Mouse (Mus musculus) embryonic facial prominence, embryonic 15.5 days (tissue): ENCODE measurements around the gene Mex3d. TPM values are rescaled to one million over a fixed set of nuclear protein-coding genes. Genes with fewer than 3 reads are reported as not detected.
A peak's percentile ranks its signal among the peaks of the same experiment; 100 is the strongest.

Experiments used
- ATAC-seq: fragments of 200-750 bp; cut with Nextera tagmentation; 2 replicates; pipeline ENCODE4 v1.8.0; 2017; ENCODE audit warnings: low read depth, moderate TSS enrichment; ENCODE audit not compliant: insufficient number of reproducible peaks, low FRiP score, low TSS enrichment
- H3K27ac ChIP-seq: fragments of 300-500 bp; sonication (generic); replicated peaks from 2 replicates; pipeline ENCODE4 v1.5.1; 2015; ENCODE audit warnings: mild to moderate bottlenecking, inconsistent platforms
- H3K27me3 ChIP-seq: fragments of 300-500 bp; sonication (generic); 2 replicates; pipeline ENCODE4 v1.6.1; 2015; ENCODE audit warnings: inconsistent platforms
- H3K36me3 ChIP-seq: fragments of 300-500 bp; sonication (generic); 2 replicates; pipeline ENCODE4 v1.6.1; 2015; ENCODE audit warnings: mild to moderate bottlenecking, inconsistent platforms
- H3K4me1 ChIP-seq: fragments of 300-500 bp; sonication (generic); 2 replicates; pipeline ENCODE4 v1.6.1; 2015; ENCODE audit warnings: inconsistent platforms
- H3K4me2 ChIP-seq: fragments of 300-500 bp; sonication (generic); replicated peaks from 2 replicates; pipeline ENCODE4 v1.6.1; 2015; ENCODE audit warnings: mild to moderate bottlenecking, inconsistent platforms
- H3K4me3 ChIP-seq: fragments of 300-500 bp; sonication (generic); replicated peaks from 2 replicates; pipeline ENCODE4 v1.5.1; 2015; ENCODE audit warnings: mild to moderate bottlenecking, inconsistent platforms
- H3K9ac ChIP-seq: fragments of 300-500 bp; sonication (generic); 2 replicates; pipeline ENCODE4 v1.6.1; 2015; ENCODE audit warnings: inconsistent platforms
- H3K9me3 ChIP-seq: fragments of 300-500 bp; sonication (generic); replicated peaks from 2 replicates; pipeline ENCODE4 v1.6.1; 2016; ENCODE audit warnings: inconsistent platforms
- WGBS: fragments of 180-500 bp; shearing (Covaris S2); methylation state at CpG from one replicate; pipeline ENCODE4 v1.1.7; 2015; 5-methylcytosine and 5-hydroxymethylcytosine counted together
- polyA plus RNA-seq: library from polyadenylated mRNA; unstranded; fragments of >200 nt; fragmentation: Nextera tagmentation; extraction: Ambion mirVana; gene quantifications from 2 replicates; pipeline ENCODE4 v1.2.1, GENCODE M21; 2015

Mex3d gene
- polyA plus RNA-seq, 1 experiment from 2014 or later: 7.2 TPM

- Histone ChIP-seq H3K4me1 (peaks cover 23% of the 10 kb centered on the region), H3K27ac (no peak overlapping the region), H3K27me3 (no peaks in the 10 kb centered on the region), H3K4me3 (no peak overlapping the region), H3K36me3 (peaks cover 59% of the 10 kb centered on the region), H3K9me3 (0 out of 2 replicates have a peak, but pooled peaks cover 5% of the 10 kb centered on the region), H3K4me2 (no peak overlapping the region), H3K9ac (no peak overlapping the region)
- 80% methylated on average over 8 of the region's 8 CpGs for WGBS
- ATAC-seq: no peak
Observed at GRCm38 (mm10) chr10:80429800-80430199, 42.3 kb upstream of the Mex3d start.

- no peak overlapping the region for H3K4me2 ChIP-seq
- no peak overlapping the region for H3K27ac ChIP-seq
- no peaks in the 10 kb centered on the region for H3K27me3 ChIP-seq
- H3K9me3 ChIP-seq: 0 out of 2 replicates have a peak, but pooled peaks cover 5% of the 10 kb centered on the region
- H3K4me1 ChIP-seq: peaks cover 17% of the 10 kb centered on the region; the same call in 1 of the 2 replicates
- H3K4me3 ChIP-seq: no peak overlapping the region
- H3K36me3 ChIP-seq: peaks cover 94% of the 10 kb centered on the region
- WGBS: 93% methylated on average over 3 of the region's 3 CpGs
- ATAC-seq: no peak
- H3K9ac ChIP-seq: no peak overlapping the region
Observed at GRCm38 (mm10) chr10:80425041-80425440, 37.6 kb upstream of the Mex3d start.

GRCm38 (mm10) chr10:80423562-80423961 is 36.1 kb upstream of the Mex3d start:
- Histone ChIP-seq H3K36me3 (peaks cover 94% of the 10 kb centered on the region), H3K27me3 (no peaks in the 10 kb centered on the region), H3K9ac (no peak overlapping the region), H3K27ac (no peak overlapping the region), H3K9me3 (0 out of 2 replicates have a peak, but pooled peaks cover 5% of the 10 kb centered on the region), H3K4me1 (peaks cover 25% of the 10 kb centered on the region), H3K4me3 (no peak overlapping the region), H3K4me2 (no peak overlapping the region)
- no peak for ATAC-seq
- 49% methylated on average over 4 of the region's 4 CpGs for WGBS

- H3K4me2 ChIP-seq: no peak overlapping the region
- no peak overlapping the region for H3K9ac ChIP-seq
- no peaks in the 10 kb centered on the region for H3K27me3 ChIP-seq
- peaks cover 94% of the 10 kb centered on the region for H3K36me3 ChIP-seq
- no peak overlapping the region for H3K4me3 ChIP-seq
- ATAC-seq: no peak
- H3K27ac ChIP-seq: no peak overlapping the region
- H3K4me1 ChIP-seq: peaks cover 31% of the 10 kb centered on the region
- H3K9me3 ChIP-seq: 0 out of 2 replicates have a peak, but pooled peaks cover 5% of the 10 kb centered on the region
- 88% methylated on average over 9 of the region's 9 CpGs for WGBS
Observed at GRCm38 (mm10) chr10:80421651-80422472, 34.4 kb upstream of the Mex3d start.

- no peak for ATAC-seq
- WGBS: 93% methylated on average over 8 of the region's 8 CpGs
Observed at GRCm38 (mm10) chr10:80421208-80421607, 33.7 kb upstream of the Mex3d start.

GRCm38 (mm10) chr10:80420729-80421128 is 33.3 kb upstream of the Mex3d start:
- ATAC-seq: no peak
- no peak overlapping the region for H3K9ac ChIP-seq
- peaks cover 94% of the 10 kb centered on the region for H3K36me3 ChIP-seq

More at GRCm38 (mm10) chr10:80421208-80421607, 33.7 kb upstream of the Mex3d start:
- Histone ChIP-seq H3K36me3 (peaks cover 94% of the 10 kb centered on the region), H3K9ac (no peak overlapping the region), H3K4me2 (no peak overlapping the region), H3K4me3 (no peak overlapping the region), H3K27me3 (no peaks in the 10 kb centered on the region), H3K9me3 (0 out of 2 replicates have a peak, but pooled peaks cover 5% of the 10 kb centered on the region), H3K4me1 (peaks cover 31% of the 10 kb centered on the region), H3K27ac (no peak overlapping the region)

GRCm38 (mm10) chr10:80419419-80419818 is 32.0 kb upstream of the Mex3d start:
- Histone ChIP-seq H3K4me3 (no peak overlapping the region), H3K36me3 (peaks cover 94% of the 10 kb centered on the region), H3K9ac (no peak overlapping the region), H3K4me2 (no peak overlapping the region), H3K9me3 (no peaks in the 10 kb centered on the region), H3K27me3 (no peaks in the 10 kb centered on the region), H3K27ac (no peak overlapping the region; the same call in 1 of the 2 replicates), H3K4me1 (peaks cover 33% of the 10 kb centered on the region)
- 0 out of 2 replicates have a peak, but pooled peaks have one; percentile 5 for ATAC-seq
- 71% methylated on average over 8 of the region's 8 CpGs for WGBS

More at GRCm38 (mm10) chr10:80420729-80421128, 33.3 kb upstream of the Mex3d start:
- no peaks in the 10 kb centered on the region for H3K27me3 ChIP-seq
- H3K4me3 ChIP-seq: no peak overlapping the region
- WGBS: 90% methylated on average over 10 of the region's 10 CpGs
- H3K4me2 ChIP-seq: no peak overlapping the region
- H3K4me1 ChIP-seq: peaks cover 31% of the 10 kb centered on the region
- no peak overlapping the region for H3K27ac ChIP-seq
- H3K9me3 ChIP-seq: 0 out of 2 replicates have a peak, but pooled peaks cover 5% of the 10 kb centered on the region

- Histone ChIP-seq H3K4me3 (no peak overlapping the region), H3K36me3 (peaks cover 94% of the 10 kb centered on the region), H3K4me1 (peaks cover 25% of the 10 kb centered on the region), H3K9me3 (no peaks in the 10 kb centered on the region), H3K9ac (no peak overlapping the region), H3K4me2 (no peak overlapping the region), H3K27ac (0 out of 2 replicates have a peak overlapping the region, but pooled peaks have one; percentile 13), H3K27me3 (no peaks in the 10 kb centered on the region)
- 64% methylated on average over 3 of the region's 3 CpGs for WGBS
- no peak for ATAC-seq
Observed at GRCm38 (mm10) chr10:80418311-80418710, 30.9 kb upstream of the Mex3d start.

GRCm38 (mm10) chr10:80417841-80418240 is 30.4 kb upstream of the Mex3d start:
- H3K4me2 ChIP-seq: no peak overlapping the region
- peaks cover 95% of the 10 kb centered on the region for H3K36me3 ChIP-seq
- no peak for ATAC-seq
- no peaks in the 10 kb centered on the region for H3K9me3 ChIP-seq
- H3K4me1 ChIP-seq: peaks cover 25% of the 10 kb centered on the region
- H3K9ac ChIP-seq: no peak overlapping the region
- 94% methylated on average over 1 of the region's 1 CpGs for WGBS
- no peak overlapping the region for H3K27ac ChIP-seq
- H3K27me3 ChIP-seq: no peaks in the 10 kb centered on the region
- H3K4me3 ChIP-seq: no peak overlapping the region

- Histone ChIP-seq H3K27me3 (no peaks in the 10 kb centered on the region), H3K4me2 (no peak overlapping the region), H3K27ac (no peak overlapping the region), H3K4me1 (peaks cover 25% of the 10 kb centered on the region), H3K36me3 (peaks cover 100% of the 10 kb centered on the region), H3K9ac (no peak overlapping the region), H3K4me3 (no peak overlapping the region), H3K9me3 (no peaks in the 10 kb centered on the region)
- ATAC-seq: no peak
- 91% methylated on average over 10 of the region's 10 CpGs for WGBS
Observed at GRCm38 (mm10) chr10:80417371-80417770, 29.9 kb upstream of the Mex3d start.

GRCm38 (mm10) chr10:80415566-80415965 is 28.1 kb upstream of the Mex3d start:
- H3K9ac ChIP-seq: no peak overlapping the region
- peaks cover 25% of the 10 kb centered on the region for H3K4me1 ChIP-seq
- WGBS: 92% methylated on average over 7 of the region's 7 CpGs
- no peaks in the 10 kb centered on the region for H3K27me3 ChIP-seq
- no peak overlapping the region for H3K27ac ChIP-seq
- peaks cover 100% of the 10 kb centered on the region for H3K36me3 ChIP-seq
- H3K4me2 ChIP-seq: no peak overlapping the region
- no peak overlapping the region for H3K4me3 ChIP-seq
- H3K9me3 ChIP-seq: no peaks in the 10 kb centered on the region
- ATAC-seq: no peak
